Mouse (Mus musculus): ENCODE measurements around the gene Ddx43. TPM values are rescaled to one million over a fixed set of nuclear protein-coding genes. Genes with fewer than 3 reads are reported as not detected.

The Ddx43 gene
- polyA plus RNA-seq, 1 experiment from 2014 or later, result 0.49 TPM

DNA sequence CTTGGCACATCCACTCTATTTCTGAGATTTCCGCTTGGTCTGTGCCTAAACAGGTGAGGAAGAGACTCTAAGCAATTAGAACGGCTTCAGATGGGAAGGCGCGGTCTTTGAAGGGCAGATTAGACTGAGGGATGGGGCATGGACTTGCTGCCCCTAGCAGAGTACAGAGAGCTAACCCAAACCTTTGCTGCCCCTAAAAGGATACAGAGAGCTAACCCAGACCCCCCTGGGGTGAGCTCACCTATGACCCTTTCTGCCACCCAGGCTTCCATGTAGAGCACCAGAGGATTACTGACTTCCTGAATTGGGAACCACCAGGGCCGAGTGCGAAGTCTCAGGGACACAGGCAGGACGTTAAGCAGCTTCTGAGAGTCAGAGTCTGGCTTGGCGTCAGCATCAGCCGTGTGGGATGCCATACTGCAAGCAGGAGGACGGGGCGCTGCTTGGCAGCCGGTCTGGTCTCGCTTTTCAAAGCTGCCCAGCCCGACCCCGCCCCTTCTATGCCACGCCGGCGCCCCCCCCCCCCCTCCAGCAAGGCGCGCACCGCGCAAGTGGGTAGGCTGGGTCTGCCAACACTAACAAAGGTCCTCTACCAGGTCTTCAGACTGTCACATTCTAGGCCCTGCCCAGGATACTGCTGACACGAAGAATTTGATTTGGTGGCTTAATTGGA lies 17.3 kb upstream of the Ddx43 start, which contains the start of gene Ooep:
Ooep (minus strand) TSS at position 613 of the 673 bp plus-strand sequence.
- H3K9ac ChIP-seq (ENCODE audit: low read length), result peak within 1 kb of the TSS; percentile 51; the same call in 1 of the 2 replicates
- H3K4me3 ChIP-seq (ENCODE audit: low read depth, low read length), result peak within 1 kb of the TSS; percentile 31
- peak within 1 kb of the TSS; percentile 65 for H3K4me2 ChIP-seq (ENCODE audit: low read depth, low read length, severe bottlenecking)
- H3K9me3 ChIP-seq (ENCODE audit: control insufficient read depth, low read length), result no peaks in the 10 kb centered on the region
- 4% methylated on average over 18 of the region's 23 CpGs for WGBS
- peaks cover 7% of the 10 kb centered on the region; the same call in 1 of the 2 replicates for H3K4me1 ChIP-seq (replicated peaks; ENCODE audit: control insufficient read depth, insufficient read depth, low read length)
- no peak within 1 kb of the TSS for H3K27ac ChIP-seq (ENCODE audit: low read depth, low read length)
- ATAC-seq (replicated peaks; ENCODE audit: low FRiP score) (peak; percentile 89), DNase-seq (ENCODE audit: low spot score) (peak; percentile 83)
- no peaks in the 10 kb centered on the region for H3K27me3 ChIP-seq (ENCODE audit: control insufficient read depth, insufficient read depth, low read length)
- no peaks in the 10 kb centered on the region for H3K36me3 ChIP-seq (ENCODE audit: control insufficient read depth, insufficient read depth, low read length)

DNA sequence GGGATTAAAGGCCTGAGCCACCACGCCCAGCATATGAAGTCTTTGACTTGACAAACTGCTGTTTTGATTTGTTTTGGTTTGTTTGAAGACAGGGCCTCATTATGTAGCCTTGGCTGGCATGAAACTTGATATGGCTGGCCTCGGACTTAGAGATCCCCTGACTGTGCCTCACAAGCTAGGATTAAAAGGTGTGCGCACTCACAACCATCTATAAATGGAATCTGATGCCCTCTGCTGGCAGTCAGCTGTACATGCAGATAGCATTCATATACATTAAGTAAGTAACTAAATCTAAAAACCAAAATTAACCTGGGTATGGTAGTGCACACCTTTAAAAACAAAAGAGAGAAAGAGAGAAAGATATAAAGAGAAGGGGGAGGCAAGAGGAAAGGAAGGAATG lies 9.7 kb upstream of the Ddx43 start:
- Histone ChIP-seq H3K4me1 (replicated peaks; ENCODE audit: control insufficient read depth, insufficient read depth, low read length) (no peaks in the 10 kb centered on the region), H3K4me2 (ENCODE audit: low read depth, low read length, severe bottlenecking) (no peak overlapping the region), H3K27me3 (ENCODE audit: control insufficient read depth, insufficient read depth, low read length) (no peaks in the 10 kb centered on the region), H3K9ac (ENCODE audit: low read length) (no peak overlapping the region), H3K27ac (ENCODE audit: low read depth, low read length) (no peak overlapping the region), H3K9me3 (ENCODE audit: control insufficient read depth, low read length) (no peaks in the 10 kb centered on the region), H3K4me3 (ENCODE audit: low read depth, low read length) (no peak overlapping the region), H3K36me3 (ENCODE audit: control insufficient read depth, insufficient read depth, low read length) (no peaks in the 10 kb centered on the region)
- 60% methylated on average over 3 of the region's 3 CpGs for WGBS
- no peak for ATAC-seq (replicated peaks; ENCODE audit: low FRiP score)
- DNase-seq (ENCODE audit: low spot score), result no peak

DNA sequence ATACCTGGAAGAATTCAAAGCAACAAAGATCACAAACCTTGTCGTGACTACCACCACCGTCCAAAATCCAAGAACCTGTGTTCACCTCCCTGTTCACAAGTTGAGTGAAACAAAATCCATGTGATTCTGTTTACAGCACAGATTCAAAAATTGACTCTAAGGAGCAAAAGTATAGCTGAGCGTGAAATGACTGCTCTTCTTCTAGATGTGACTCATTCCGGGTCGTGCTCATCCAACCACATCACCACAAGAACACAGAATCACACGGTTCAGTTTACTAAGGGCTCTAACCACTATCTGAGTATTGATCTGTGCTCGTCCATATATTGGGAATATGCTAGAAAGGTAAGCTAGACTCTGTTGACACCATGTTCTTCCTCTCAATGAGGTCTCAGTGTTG lies 8.6 kb upstream of the Ddx43 start:
- Histone ChIP-seq H3K9me3 (ENCODE audit: control insufficient read depth, low read length) (no peaks in the 10 kb centered on the region), H3K4me1 (replicated peaks; ENCODE audit: control insufficient read depth, insufficient read depth, low read length) (no peaks in the 10 kb centered on the region), H3K36me3 (ENCODE audit: control insufficient read depth, insufficient read depth, low read length) (no peaks in the 10 kb centered on the region), H3K27me3 (ENCODE audit: control insufficient read depth, insufficient read depth, low read length) (no peaks in the 10 kb centered on the region), H3K4me2 (ENCODE audit: low read depth, low read length, severe bottlenecking) (no peak overlapping the region), H3K27ac (ENCODE audit: low read depth, low read length) (no peak overlapping the region), H3K4me3 (ENCODE audit: low read depth, low read length) (no peak overlapping the region), H3K9ac (ENCODE audit: low read length) (no peak overlapping the region)
- 88% methylated on average over 7 of the region's 7 CpGs for WGBS
- ATAC-seq (replicated peaks; ENCODE audit: low FRiP score) (no peak), DNase-seq (ENCODE audit: low spot score) (no peak)

DNA sequence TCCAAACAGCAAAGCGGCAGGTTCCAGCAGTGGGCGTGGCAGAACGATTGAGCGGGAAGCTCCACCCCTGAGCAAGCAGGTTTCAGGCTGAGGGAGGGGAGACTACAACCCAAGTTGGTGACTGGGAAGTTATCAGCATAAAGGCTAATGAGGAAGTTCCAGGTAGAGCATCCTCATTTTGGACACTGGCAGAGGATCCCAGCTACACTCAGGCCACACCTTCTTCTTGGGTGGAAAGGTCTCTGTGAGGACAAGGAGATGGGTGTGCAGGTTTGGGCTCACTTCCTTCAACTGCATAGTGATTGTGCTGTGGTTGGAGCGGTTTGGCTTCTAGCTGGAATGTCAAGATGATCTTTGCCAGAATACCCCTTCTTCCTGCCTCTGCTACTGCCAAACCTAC lies 5.6 kb upstream of the Ddx43 start:
- 47% methylated on average over 5 of the region's 5 CpGs for WGBS
- no peak overlapping the region for H3K27ac ChIP-seq (ENCODE audit: low read depth, low read length)
- ATAC-seq (replicated peaks; ENCODE audit: low FRiP score), result no peak

DNA sequence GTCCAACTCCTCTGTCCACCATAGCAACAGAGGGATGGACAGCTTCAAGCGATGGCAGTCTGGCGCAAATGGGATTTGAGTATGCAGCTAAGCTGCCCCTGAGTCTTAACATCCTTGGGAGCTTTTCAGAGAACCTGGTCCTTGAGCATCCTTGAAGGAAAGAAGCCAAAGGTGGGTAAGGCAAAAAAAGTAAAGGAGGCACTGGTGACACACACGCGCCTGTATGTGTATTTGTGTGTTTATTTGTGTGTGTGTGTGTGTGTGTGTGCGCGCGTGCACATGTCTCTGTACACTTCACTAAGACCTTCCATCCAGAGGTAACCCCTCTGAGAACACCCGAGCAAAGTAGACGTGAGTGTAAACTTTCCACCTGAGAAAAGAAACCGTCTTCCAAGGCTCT lies 1.8 kb upstream of the Ddx43 start:
- 87% methylated on average over 10 of the region's 10 CpGs for WGBS
- peaks cover 4% of the 10 kb centered on the region; the same call in 1 of the 2 replicates for H3K4me1 ChIP-seq (replicated peaks; ENCODE audit: control insufficient read depth, insufficient read depth, low read length)
- no peak overlapping the region for H3K4me2 ChIP-seq (ENCODE audit: low read depth, low read length, severe bottlenecking)
- no peak overlapping the region for H3K4me3 ChIP-seq (ENCODE audit: low read depth, low read length)
- no peaks in the 10 kb centered on the region for H3K36me3 ChIP-seq (ENCODE audit: control insufficient read depth, insufficient read depth, low read length)
- H3K9ac ChIP-seq (ENCODE audit: low read length), result no peak overlapping the region
- H3K27ac ChIP-seq (ENCODE audit: low read depth, low read length), result no peak overlapping the region
- H3K9me3 ChIP-seq (ENCODE audit: control insufficient read depth, low read length), result no peaks in the 10 kb centered on the region
- peaks cover 34% of the 10 kb centered on the region for H3K27me3 ChIP-seq (ENCODE audit: control insufficient read depth, insufficient read depth, low read length)
- ATAC-seq (replicated peaks; ENCODE audit: low FRiP score) (no peak), DNase-seq (ENCODE audit: low spot score) (no peak)

More for the DNA sequence above, 5.6 kb upstream of the Ddx43 start:
- Histone ChIP-seq H3K4me2 (ENCODE audit: low read depth, low read length, severe bottlenecking) (no peak overlapping the region), H3K9me3 (ENCODE audit: control insufficient read depth, low read length) (no peaks in the 10 kb centered on the region), H3K27me3 (ENCODE audit: control insufficient read depth, insufficient read depth, low read length) (peaks cover 12% of the 10 kb centered on the region), H3K36me3 (ENCODE audit: control insufficient read depth, insufficient read depth, low read length) (no peaks in the 10 kb centered on the region), H3K4me3 (ENCODE audit: low read depth, low read length) (no peak overlapping the region), H3K4me1 (replicated peaks; ENCODE audit: control insufficient read depth, insufficient read depth, low read length) (no peaks in the 10 kb centered on the region), H3K9ac (ENCODE audit: low read length) (no peak overlapping the region)
- no peak for DNase-seq (ENCODE audit: low spot score)

DNA sequence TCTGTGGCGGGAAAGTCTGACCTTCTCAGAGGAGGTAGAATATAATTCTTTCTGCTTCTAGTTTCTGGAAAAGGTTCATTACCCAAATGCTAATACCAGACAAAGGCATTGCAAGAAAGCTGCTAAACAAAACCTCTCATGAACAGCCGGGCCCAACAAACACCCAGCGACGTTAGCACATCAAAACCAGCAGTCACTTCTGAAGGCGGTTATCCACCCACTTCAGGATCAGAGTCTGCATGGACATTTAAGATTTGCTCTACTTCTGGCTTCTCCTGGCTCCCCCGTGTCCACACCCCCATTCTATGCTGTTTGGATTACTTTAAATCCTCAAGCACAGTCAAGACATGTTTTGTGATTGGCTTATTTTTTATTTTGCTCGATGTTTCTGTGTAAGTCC lies 975 bp upstream of the Ddx43 start:
- WGBS, result 67% methylated on average over 7 of the region's 7 CpGs
- H3K27ac ChIP-seq (ENCODE audit: low read depth, low read length), result no peak overlapping the region
- peaks cover 34% of the 10 kb centered on the region for H3K27me3 ChIP-seq (ENCODE audit: control insufficient read depth, insufficient read depth, low read length)

DNA sequence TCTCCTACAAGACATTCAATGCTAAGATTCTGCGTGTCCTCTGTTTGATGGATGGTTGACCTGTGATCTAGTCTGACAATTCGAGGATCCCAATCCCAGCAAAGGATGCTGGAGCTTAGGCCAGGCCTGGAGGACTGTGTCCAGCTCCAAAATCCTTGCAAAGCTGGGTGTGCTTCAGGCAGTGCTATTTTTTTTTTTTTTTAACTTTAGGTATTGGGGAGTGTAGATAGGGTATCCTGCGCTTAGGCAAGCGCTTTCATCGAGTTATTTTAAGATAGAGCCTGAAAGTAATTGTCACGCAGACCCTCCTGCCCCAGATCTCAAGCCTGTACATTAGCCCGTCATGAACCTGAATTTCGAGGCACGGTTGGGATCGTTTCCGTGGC lies 340 bp upstream of the Ddx43 start:
- 43% methylated on average over 11 of the region's 11 CpGs for WGBS
- H3K27me3 ChIP-seq (ENCODE audit: control insufficient read depth, insufficient read depth, low read length), result peaks cover 34% of the 10 kb centered on the region
- H3K9me3 ChIP-seq (ENCODE audit: control insufficient read depth, low read length), result no peaks in the 10 kb centered on the region

More for the DNA sequence above, 975 bp upstream of the Ddx43 start:
- Histone ChIP-seq H3K4me1 (replicated peaks; ENCODE audit: control insufficient read depth, insufficient read depth, low read length) (peaks cover 4% of the 10 kb centered on the region; the same call in 1 of the 2 replicates), H3K9ac (ENCODE audit: low read length) (no peak overlapping the region), H3K9me3 (ENCODE audit: control insufficient read depth, low read length) (no peaks in the 10 kb centered on the region), H3K4me2 (ENCODE audit: low read depth, low read length, severe bottlenecking) (no peak overlapping the region), H3K4me3 (ENCODE audit: low read depth, low read length) (no peak overlapping the region), H3K36me3 (ENCODE audit: control insufficient read depth, insufficient read depth, low read length) (no peaks in the 10 kb centered on the region)
- no peak for ATAC-seq (replicated peaks; ENCODE audit: low FRiP score)
- no peak for DNase-seq (ENCODE audit: low spot score)

DNA sequence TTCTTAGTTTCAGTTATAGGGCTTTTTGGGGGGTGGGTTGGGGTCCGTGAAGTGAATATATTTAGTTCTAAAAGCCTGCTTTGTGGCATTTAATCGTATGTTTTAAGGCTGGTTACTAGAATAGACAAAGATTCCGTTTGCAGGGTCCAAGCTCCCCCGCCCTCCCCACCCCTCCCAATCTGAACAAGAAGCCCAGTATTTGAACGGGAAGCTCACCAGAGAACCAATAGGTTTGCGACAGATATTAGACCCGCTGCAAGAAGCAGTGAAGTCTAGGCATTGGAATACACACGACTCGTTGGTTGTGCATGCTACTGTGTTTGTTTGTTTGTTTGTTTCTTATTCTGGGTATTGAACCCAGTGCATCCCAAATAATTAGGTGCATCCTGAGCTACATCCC lies 940 bp downstream of the Ddx43 start:
- no peak overlapping the region for H3K4me3 ChIP-seq (ENCODE audit: low read depth, low read length)
- DNase-seq (ENCODE audit: low spot score) (no peak), ATAC-seq (replicated peaks; ENCODE audit: low FRiP score) (no peak)
- no peak overlapping the region for H3K4me2 ChIP-seq (ENCODE audit: low read depth, low read length, severe bottlenecking)
- no peaks in the 10 kb centered on the region for H3K36me3 ChIP-seq (ENCODE audit: control insufficient read depth, insufficient read depth, low read length)
- H3K27me3 ChIP-seq (ENCODE audit: control insufficient read depth, insufficient read depth, low read length), result peaks cover 34% of the 10 kb centered on the region
- no peaks in the 10 kb centered on the region for H3K9me3 ChIP-seq (ENCODE audit: control insufficient read depth, low read length)
- H3K4me1 ChIP-seq (replicated peaks; ENCODE audit: control insufficient read depth, insufficient read depth, low read length), result peaks cover 4% of the 10 kb centered on the region; the same call in 1 of the 2 replicates
- WGBS, result 68% methylated on average over 9 of the region's 9 CpGs
- H3K27ac ChIP-seq (ENCODE audit: low read depth, low read length), result no peak overlapping the region
- no peak overlapping the region for H3K9ac ChIP-seq (ENCODE audit: low read length)

More for the DNA sequence above, 340 bp upstream of the Ddx43 start:
- no peaks in the 10 kb centered on the region for H3K36me3 ChIP-seq (ENCODE audit: control insufficient read depth, insufficient read depth, low read length)
- ATAC-seq (replicated peaks; ENCODE audit: low FRiP score) (no peak), DNase-seq (ENCODE audit: low spot score) (no peak)
- H3K4me2 ChIP-seq (ENCODE audit: low read depth, low read length, severe bottlenecking), result peak overlapping the region; percentile 51; the same call in 1 of the 2 replicates
- H3K4me1 ChIP-seq (replicated peaks; ENCODE audit: control insufficient read depth, insufficient read depth, low read length), result peaks cover 4% of the 10 kb centered on the region; the same call in 1 of the 2 replicates
- H3K4me3 ChIP-seq (ENCODE audit: low read depth, low read length), result peak overlapping the region; percentile 29; the same call in 1 of the 2 replicates
- H3K27ac ChIP-seq (ENCODE audit: low read depth, low read length), result no peak overlapping the region
- H3K9ac ChIP-seq (ENCODE audit: low read length), result no peak overlapping the region

DNA sequence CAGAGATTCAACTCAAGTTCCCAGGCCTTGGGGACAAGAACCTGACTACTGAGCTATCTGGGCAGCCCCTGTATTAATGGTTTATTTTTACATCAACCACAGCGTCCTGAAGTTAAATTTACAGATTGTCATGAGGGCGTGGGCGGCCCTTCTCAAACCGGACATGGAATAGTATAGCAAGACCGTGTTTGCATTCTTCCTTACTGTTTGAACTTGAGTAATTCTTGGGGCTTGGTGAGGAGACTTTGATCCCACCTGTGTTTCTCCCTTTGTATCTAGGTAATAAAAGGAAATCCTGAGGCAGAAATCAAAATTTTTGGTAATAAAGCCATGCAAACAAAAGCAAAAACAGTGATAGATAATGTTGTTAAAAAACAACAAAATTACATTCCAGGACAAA lies 5.0 kb downstream of the Ddx43 start:
- Histone ChIP-seq H3K4me2 (ENCODE audit: low read depth, low read length, severe bottlenecking) (no peak overlapping the region), H3K4me1 (replicated peaks; ENCODE audit: control insufficient read depth, insufficient read depth, low read length) (peaks cover 4% of the 10 kb centered on the region; the same call in 1 of the 2 replicates), H3K9me3 (ENCODE audit: control insufficient read depth, low read length) (no peaks in the 10 kb centered on the region), H3K9ac (ENCODE audit: low read length) (no peak overlapping the region), H3K27ac (ENCODE audit: low read depth, low read length) (no peak overlapping the region), H3K4me3 (ENCODE audit: low read depth, low read length) (no peak overlapping the region), H3K36me3 (ENCODE audit: control insufficient read depth, insufficient read depth, low read length) (no peaks in the 10 kb centered on the region), H3K27me3 (ENCODE audit: control insufficient read depth, insufficient read depth, low read length) (peaks cover 16% of the 10 kb centered on the region)
- DNase-seq (ENCODE audit: low spot score), result no peak
- WGBS, result 87% methylated on average over 5 of the region's 5 CpGs
- no peak for ATAC-seq (replicated peaks; ENCODE audit: low FRiP score)
